Mouse (Mus musculus) ES-E14 (cell line): Measurements from ENCODE around the gene Ndc80. TPM values are rescaled to one million over a fixed set of nuclear protein-coding genes. Genes with fewer than 3 reads are reported as not detected.

ENCODE experiments used
- DNase-seq: peaks from one replicate; pipeline ENCODE4 v3.0.0-alpha.2; 2013; ENCODE audit warnings: low read depth, low spot score
- H3K27ac ChIP-seq: 2 replicates; pipeline ENCODE4 v1.5.1; 2012; ENCODE audit warnings: low read depth, mild to moderate bottlenecking, low read length, moderate library complexity, mixed read lengths; ENCODE audit not compliant: poor library complexity, insufficient read depth, severe bottlenecking
- H3K36me3 ChIP-seq: 2 replicates; pipeline ENCODE4 v1.6.1; 2012; ENCODE audit warnings: mild to moderate bottlenecking, low read length, moderate library complexity, mixed read lengths; ENCODE audit not compliant: control insufficient read depth, poor library complexity, insufficient read depth, severe bottlenecking
- H3K4me1 ChIP-seq, 2 experiments: fragments of 150-350 bp in 1 of 2; sonication (generic) in 1 of 2; 2 replicates each; pipeline ENCODE4 v1.6.1; 2012; ENCODE audit warnings: low read length in 2 of 2, mild to moderate bottlenecking in 1 of 2, mixed read lengths in 1 of 2; ENCODE audit not compliant: control insufficient read depth in 2 of 2, insufficient read depth in 2 of 2, poor library complexity in 1 of 2
- H3K4me3 ChIP-seq, 2 experiments: fragments of 150-350 bp in 1 of 2; sonication (generic) in 1 of 2; 2 replicates each; pipeline ENCODE4 v1.5.1; 2012; ENCODE audit warnings: low read length in 2 of 2, low read depth in 1 of 2, mild to moderate bottlenecking in 1 of 2, mixed read lengths in 1 of 2; ENCODE audit not compliant: insufficient read depth in 1 of 2, poor library complexity in 1 of 2, severe bottlenecking in 1 of 2
- H3K9ac ChIP-seq: 2 replicates; pipeline ENCODE4 v1.6.1; 2012; ENCODE audit warnings: low read depth, mild to moderate bottlenecking, low read length, mixed read lengths; ENCODE audit not compliant: poor library complexity, insufficient read depth, severe bottlenecking
- H3K9me3 ChIP-seq: fragments of 150-350 bp; sonication (generic); 2 replicates; pipeline ENCODE4 v1.6.1; 2012; ENCODE audit warnings: low read depth, mild to moderate bottlenecking, low read length; ENCODE audit not compliant: control insufficient read depth, insufficient read depth
- CHD2 ChIP-seq: IDR thresholded peaks from 2 replicates; pipeline ENCODE4 v1.6.1; 2014; ENCODE audit warnings: mild to moderate bottlenecking, low read depth, low read length, inconsistent platforms
- HCFC1 ChIP-seq: IDR thresholded peaks from 2 replicates; pipeline ENCODE4 v1.6.1; 2012; ENCODE audit warnings: low read length, inconsistent platforms, borderline replicate concordance; ENCODE audit not compliant: insufficient read depth
- MAFK ChIP-seq: IDR thresholded peaks from 2 replicates; pipeline ENCODE4 v1.6.1; 2014; ENCODE audit warnings: mild to moderate bottlenecking, low read depth, low read length, inconsistent platforms; ENCODE audit not compliant: insufficient read depth
- ZC3H11A ChIP-seq: IDR thresholded peaks from 2 replicates; pipeline ENCODE4 v1.6.1; 2012; ENCODE audit warnings: low read depth, mild to moderate bottlenecking, inconsistent platforms, low read length, borderline replicate concordance
- ZNF384 ChIP-seq: IDR thresholded peaks from 2 replicates; pipeline ENCODE4 v1.6.1; 2012; ENCODE audit warnings: low read depth, low read length, inconsistent platforms
- in situ Hi-C, 2 experiments: fragments of 600-800 bp; cut with MboI; formaldehyde crosslinking; loops; one replicate each; pipeline ENCODE4 v1.15.1; 2025; ENCODE audit warnings: low sequenced_read_pairs in 2 of 2, inconsistent platforms in 1 of 2; ENCODE audit not compliant: unreplicated experiment in 2 of 2
- total RNA-seq: library from RNA; depleted of rRNA; stranded (reverse); fragments of 300-350 nt; gene quantifications from 2 replicates; pipeline ENCODE4 v1.2.3, GENCODE M21; 2012

Gene Ndc80
- total RNA-seq, 1 experiment: 42.8 TPM

DNA sequence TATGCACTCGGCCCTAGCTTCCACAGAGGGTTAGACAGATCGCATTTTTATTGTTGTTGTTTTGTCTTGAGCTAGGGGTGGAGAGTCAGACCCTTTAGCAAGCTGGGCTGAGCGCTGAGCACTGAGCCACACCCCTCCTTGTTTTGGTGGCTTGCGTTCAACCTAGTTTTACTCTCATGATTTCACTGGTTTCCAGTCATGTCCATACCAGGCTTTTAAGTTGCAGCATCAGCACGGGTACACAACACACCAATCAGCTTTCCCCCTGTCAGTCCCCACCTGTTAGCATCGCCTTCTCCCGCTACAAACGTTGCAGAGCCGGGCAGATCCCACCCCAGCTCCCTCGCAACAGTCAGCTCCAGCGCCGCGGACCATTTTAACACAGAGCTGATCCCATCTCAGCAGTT is 352 bp downstream of the Ndc80 start:
- no peak for DNase-seq
- Histone ChIP-seq H3K9ac (peak overlapping the region; percentile 94), H3K27ac (peak overlapping the region; percentile 67), H3K4me3 (peak overlapping the region; percentile 88 to 91), H3K9me3 (no peaks in the 10 kb centered on the region), H3K36me3 (peaks cover 2% of the 10 kb centered on the region; the same call in 1 of the 2 replicates), H3K4me1 (0 out of 4 replicates have a peak, but pooled peaks cover 0 to 3% of the 10 kb centered on the region in 2 experiments)
- TF ChIP-seq MAFK (0 out of 2 replicates have a peak, but pooled peaks have one; percentile 24), ZNF384 (no peak)
- in situ Hi-C loops: no loop called here

- DNase-seq: no peak
- peaks cover 22% of the 10 kb centered on the region for H3K36me3 ChIP-seq
- TF ChIP-seq ZC3H11A (no peak), HCFC1 (no peak), CHD2 (no peak), ZNF384 (no peak), MAFK (no peak)
These were observed 16.4 kb downstream of the Ndc80 start for GRCm38 (mm10) chr17:71510297-71510696.

GRCm38 (mm10) chr17:71506832-71507231 is 19.8 kb downstream of the Ndc80 start:
- in situ Hi-C loops: no loop called here

More at GRCm38 (mm10) chr17:71510297-71510696, 16.4 kb downstream of the Ndc80 start:
- no peak overlapping the region for H3K4me3 ChIP-seq
- in situ Hi-C loops: no loop called here
- H3K9ac ChIP-seq: no peak overlapping the region
- H3K9me3 ChIP-seq: no peaks in the 10 kb centered on the region
- no peak overlapping the region for H3K27ac ChIP-seq
- H3K4me1 ChIP-seq: no peaks in the 10 kb centered on the region

GRCm38 (mm10) chr17:71495784-71496183 is 30.9 kb downstream of the Ndc80 start:
- no peak overlapping the region for H3K27ac ChIP-seq
- no peak overlapping the region for H3K4me3 ChIP-seq
- peaks cover 21% of the 10 kb centered on the region for H3K36me3 ChIP-seq
- 0 out of 2 replicates have a peak, but pooled peaks cover 1% of the 10 kb centered on the region for H3K9me3 ChIP-seq
- no peak overlapping the region for H3K9ac ChIP-seq
- TF ChIP-seq ZC3H11A: no peak
- DNase-seq: no peak
- no peaks in the 10 kb centered on the region for H3K4me1 ChIP-seq
- in situ Hi-C loops: no loop called here

More at GRCm38 (mm10) chr17:71506832-71507231, 19.8 kb downstream of the Ndc80 start:
- Histone ChIP-seq H3K36me3 (peaks cover 25% of the 10 kb centered on the region), H3K4me1 (no peaks in the 10 kb centered on the region), H3K4me3 (no peak overlapping the region), H3K9me3 (no peaks in the 10 kb centered on the region), H3K27ac (no peak overlapping the region), H3K9ac (no peak overlapping the region)
- DNase-seq: no peak
- TF ChIP-seq ZC3H11A (no peak), MAFK (no peak), CHD2 (no peak), ZNF384 (no peak), HCFC1 (no peak)

GRCm38 (mm10) chr17:71491332-71491686 is 35.3 kb downstream of the Ndc80 start:
- Histone ChIP-seq H3K4me1 (no peaks in the 10 kb centered on the region; a peak in 1 of 4 replicates), H3K36me3 (peaks cover 2% of the 10 kb centered on the region; the same call in 1 of the 2 replicates), H3K9me3 (no peaks in the 10 kb centered on the region), H3K27ac (no peak overlapping the region), H3K9ac (no peak overlapping the region), H3K4me3 (no peak overlapping the region)
- no peak for DNase-seq
- TF ChIP-seq ZC3H11A: no peak
- TF ChIP-seq MAFK: no peak
- TF ChIP-seq ZNF384: no peak
- TF ChIP-seq HCFC1: no peak
- TF ChIP-seq CHD2: no peak
- in situ Hi-C loops: no loop called here
